Mouse (Mus musculus) embryo, embryonic 10 days (tissue): ENCODE results near the gene Otub1.

Experiments used
- DNase-seq: peaks from one replicate; pipeline ENCODE4 v3.0.0-alpha.2; 2015; ENCODE audit warnings: low spot score

Gene Otub1

DNA sequence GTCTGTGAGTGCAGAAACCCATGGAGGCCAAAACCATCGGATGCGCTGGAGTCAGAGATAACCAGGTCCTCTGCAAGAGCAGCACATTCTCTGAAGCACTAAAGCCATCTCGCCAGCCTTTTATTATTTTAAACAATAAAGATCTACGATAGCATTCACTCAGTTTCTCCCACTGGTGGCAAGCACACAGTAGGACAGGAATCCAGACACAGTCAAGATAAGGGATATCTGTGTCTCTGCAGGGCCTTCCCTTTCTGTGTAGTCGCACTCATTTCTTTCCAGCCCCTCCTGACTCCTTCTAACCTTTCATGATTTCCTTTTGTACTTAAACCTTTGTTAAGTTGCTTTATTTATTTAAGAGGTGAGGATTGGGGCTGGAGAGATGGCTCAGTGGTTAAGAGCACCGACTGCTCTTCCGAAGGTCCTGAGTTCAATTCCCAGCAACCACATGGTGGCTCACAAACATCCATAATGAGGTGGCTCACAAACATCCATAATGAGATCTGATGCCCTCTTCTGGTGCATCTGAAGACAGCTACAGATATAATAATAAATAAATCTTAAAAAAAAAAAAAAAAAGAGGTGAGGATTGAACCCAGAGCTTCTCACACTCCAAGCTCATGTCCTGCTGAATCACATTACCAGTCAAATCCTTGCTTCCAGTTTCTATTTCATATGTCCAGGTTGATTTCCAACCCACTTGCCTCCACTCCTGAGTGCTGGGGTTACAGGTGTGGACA, 4.0 kb upstream of the Otub1 start:
- no peak for DNase-seq

DNA sequence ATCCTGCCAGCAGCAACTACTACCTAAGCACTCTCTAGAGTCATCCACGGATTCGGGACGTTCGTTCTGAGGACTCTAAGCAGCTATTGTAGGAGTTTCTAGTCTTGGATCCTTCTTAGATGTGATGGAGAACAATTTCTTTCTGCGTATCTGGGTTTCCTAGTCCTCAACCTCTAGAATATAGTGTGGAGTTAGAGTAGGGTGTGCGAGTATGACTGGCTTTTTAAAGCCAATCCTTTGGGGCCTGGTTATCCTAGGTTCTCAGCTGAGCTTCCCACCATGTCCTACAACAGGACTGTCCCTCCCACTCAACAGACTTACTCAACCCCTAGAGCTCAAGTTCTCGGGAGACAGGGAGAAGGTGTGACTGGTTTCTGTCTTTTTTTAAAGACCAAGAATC, 790 bp downstream of the Otub1 start:
- DNase-seq = no peak

DNA sequence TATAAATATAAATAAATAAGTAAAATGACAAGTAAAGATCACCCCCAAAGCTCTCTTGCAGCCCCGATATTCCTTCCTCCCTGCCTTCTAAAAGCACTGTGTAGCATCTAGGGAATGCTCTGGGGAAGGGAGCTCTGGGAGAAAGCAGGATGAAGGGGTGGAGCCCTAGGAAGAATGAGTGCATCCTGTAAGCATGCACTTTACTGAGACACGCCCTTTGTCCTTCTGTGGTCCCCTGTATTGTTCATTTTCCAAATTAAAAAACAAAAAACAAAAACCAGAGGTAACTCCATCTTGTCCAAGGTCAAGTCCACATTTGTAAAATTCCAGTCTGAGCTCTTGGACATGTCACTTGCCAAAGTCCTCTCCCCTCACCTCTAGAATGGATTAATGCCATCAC, 1.2 kb downstream of the Otub1 start:
- DNase-seq = no peak

DNA sequence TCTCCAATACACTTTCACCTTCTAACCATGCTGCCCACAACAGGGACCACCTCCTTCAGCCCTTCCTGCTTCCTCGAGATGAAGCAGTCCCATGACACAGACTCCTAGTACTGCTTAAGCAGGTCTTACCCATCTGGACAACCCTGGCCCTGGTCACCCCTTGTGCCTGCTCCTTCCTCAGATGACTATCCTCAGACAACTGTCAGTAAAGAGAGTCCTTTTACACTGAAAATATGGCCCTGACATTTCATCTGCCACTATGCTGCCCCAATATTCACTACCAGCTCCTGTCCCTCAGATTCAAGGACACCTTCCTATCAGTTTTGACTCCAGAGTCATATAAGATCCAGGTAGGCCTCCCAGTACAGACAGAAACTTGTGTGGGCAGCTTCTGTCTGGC, 5.7 kb downstream of the Otub1 start:
- no peak for DNase-seq

DNA sequence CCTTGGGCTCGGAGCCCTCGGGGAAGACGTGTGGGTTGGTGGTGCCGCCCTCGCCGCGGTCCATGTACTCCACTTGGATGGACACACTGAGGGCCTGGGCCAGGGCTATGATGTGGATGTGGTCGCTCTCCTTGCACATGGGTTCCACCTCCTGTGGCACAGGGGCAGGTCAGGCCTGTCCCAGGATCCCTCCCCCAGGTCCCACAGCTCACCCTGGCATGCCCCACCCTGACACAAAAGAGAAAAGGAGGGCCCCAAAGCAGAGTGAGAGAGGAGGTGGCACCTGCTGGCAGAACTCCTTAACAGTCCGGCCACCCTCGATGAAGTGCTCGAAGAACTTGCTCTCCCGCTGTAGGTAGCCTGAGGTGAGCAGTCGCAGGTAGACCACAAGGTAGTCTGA, 7.0 kb downstream of the Otub1 start:
- no peak for DNase-seq

DNA sequence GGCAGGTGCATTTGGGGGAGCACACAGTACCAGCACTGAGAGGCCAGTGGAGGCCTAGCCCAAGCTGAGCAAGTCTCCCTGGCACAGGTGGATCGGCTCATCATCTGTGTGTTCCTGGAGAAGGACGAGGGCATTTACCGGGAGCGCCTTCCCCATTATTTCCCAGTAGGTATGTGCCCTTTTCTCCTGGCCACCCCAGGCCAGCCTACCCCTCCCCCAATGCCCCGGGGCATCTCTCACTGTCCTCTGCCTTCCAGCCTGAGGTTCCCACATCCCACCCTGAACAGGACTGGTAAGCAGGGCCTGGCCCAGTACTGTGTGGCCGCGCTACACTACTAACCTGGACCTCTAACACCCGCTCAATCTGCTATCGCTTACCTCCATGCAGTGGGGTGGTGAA, 8.7 kb downstream of the Otub1 start:
- DNase-seq = no peak

DNA sequence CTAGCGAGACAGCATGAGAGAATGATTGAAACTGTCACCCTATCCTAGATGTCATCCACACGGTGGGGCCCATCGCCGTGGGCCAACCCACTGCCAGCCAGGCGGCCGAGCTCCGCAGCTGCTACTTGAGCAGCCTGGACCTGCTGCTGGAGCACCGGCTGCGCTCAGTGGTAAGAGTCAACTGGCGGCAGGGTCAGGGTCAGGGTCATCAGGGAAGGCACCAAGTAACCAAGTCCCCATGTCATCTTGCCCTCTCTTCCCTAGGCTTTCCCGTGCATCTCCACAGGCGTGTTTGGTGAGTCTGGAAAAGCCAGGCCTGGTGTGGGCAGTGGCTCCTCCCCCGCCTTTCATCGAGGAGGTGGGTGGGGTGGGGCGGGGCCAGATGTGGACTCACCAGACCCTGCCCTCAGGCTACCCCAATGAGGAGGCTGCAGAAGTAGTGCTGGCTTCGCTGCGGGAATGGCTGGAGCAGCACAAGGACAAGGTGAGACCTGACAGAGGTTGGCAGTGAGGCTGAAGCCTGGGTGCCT, 9.3 kb downstream of the Otub1 start:
- peak; percentile 75 for DNase-seq

DNA sequence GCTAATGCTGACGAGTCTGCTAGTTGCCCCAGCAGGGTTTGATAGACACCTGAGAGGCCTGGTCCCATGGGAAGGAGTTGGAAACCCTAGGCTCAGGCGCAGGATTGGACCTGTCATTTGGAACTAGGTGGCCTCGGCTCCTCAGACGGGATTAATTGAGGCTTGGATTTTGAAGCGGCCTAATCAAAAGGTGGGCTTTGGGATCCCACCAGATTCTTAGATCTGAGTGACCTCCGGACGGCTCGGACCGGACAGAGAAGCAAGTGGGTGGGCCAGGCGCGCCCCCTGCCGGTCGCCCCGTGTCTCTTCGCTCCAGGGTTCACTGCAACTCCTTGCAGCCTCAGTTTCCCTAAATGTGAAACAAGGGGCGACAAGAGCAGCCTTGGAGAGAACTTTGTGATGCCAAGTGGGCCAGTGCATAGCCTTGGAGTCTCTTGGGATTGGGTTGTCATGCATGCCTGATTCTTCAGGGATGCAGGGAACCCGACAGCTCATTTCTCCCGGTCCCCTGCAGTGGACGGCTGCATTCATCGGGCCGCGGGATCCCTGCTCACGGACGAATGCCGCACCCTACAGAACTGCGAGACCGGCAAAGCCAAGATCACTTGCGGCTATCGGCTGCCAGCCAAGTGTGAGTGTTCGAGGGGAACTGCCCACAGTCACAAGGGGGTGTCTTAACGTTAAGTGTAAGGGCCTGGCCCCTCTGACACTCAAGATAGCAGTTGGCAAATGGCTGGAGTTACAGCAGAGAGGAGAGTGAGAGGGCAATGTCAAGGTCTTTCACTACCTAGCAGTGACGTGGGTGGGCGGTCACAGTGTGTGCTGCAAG, 10.0 kb downstream of the Otub1 start:
- DNase-seq = peak; percentile 73

DNA sequence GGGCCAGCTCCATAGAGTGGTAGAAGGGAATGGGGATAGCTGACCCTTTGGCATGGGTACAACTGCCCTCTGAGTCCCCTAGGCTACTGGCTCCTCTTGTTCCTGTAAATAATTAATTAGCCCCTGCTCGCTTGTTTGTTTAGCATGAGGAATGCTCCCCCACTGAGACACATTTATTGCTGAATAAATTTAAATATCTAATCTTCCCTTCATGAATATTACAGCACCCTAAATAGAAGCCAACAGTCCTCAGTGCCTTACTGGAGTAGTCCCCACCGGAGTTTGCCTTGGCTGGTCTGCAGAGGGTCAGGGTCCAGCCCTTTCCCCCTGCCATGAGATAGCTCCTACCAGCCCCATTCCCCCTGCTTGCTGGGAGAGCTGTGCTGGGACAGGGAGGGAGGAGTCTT, 13.6 kb downstream of the Otub1 start:
- DNase-seq = no peak

DNA sequence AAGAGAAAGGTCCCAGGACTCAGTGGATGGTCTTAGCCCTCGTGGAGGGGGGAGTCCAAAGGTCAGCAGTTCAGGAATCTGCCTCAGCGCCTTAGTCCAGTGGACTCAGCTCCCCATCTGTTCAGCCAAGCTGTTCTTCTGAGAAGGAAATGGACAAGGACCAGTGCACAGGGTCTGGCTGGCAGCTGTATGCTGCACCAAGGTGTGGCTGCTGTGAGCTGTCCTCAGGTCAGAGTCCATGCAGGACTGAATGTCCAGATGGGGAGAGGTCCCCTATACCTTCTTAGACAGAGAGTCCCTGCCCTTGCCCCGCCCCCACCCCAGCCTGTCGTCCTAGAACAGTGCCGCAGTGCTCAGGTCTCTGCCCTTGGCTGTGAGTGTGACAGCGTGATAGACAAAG, 14.5 kb downstream of the Otub1 start:
- no peak for DNase-seq

DNA sequence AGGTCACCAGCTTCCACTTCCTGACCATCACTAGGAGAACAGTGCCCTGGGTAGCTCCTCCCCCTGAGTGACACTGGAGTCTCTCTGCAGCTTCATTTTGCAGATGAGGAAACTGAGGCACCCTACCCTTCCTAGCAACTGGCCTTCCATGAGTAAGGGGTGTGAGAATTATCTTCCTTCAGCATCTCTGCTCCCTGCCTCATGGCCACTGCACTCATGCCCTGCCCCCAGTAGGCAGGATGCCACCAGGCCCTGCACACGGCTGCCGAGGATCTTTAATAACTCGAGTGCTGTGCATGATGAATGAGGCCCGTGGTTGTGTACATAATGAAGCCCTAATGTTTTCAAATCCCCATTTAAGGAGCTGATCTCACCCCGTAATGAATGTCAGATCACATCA, 15.1 kb downstream of the Otub1 start:
- DNase-seq = no peak

DNA sequence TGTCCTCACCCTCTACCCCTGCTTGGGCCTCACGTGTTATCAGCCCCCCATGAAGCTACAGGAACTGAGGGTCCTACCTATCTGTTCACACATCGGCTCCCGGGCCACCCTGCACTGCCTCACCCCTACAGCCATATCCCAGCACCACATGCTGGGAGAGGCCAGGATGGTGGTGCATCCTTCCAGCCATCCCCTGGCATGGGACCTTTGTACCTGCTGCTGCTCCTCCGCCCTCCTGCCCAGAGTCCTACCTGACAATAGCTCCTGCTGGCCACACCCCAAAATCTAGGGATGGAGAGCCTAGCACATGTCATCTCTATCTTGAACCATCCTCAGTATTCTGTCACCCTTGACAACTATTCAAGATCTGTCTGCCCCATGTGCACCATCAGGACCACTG, 17.1 kb downstream of the Otub1 start:
- no peak for DNase-seq

DNA sequence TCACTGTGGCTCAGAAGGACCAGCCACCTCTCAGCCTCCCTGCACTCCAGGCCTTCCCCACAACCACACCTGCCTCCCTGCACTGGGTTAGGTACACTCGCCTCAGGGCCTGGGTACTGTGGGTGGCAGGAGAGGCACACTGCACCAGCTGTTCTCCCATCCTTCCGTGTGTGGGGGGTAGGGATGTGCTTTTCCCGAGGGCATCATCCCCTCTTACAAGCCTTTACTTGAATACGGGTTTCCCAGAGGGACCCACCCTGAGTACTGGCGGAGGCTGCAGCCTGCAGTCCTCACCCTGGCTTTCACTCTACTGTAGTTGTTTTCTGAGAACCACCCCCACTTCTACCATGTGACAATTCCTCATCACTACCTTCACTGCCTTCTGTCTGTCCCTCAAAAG, 19.0 kb downstream of the Otub1 start:
- no peak for DNase-seq

DNA sequence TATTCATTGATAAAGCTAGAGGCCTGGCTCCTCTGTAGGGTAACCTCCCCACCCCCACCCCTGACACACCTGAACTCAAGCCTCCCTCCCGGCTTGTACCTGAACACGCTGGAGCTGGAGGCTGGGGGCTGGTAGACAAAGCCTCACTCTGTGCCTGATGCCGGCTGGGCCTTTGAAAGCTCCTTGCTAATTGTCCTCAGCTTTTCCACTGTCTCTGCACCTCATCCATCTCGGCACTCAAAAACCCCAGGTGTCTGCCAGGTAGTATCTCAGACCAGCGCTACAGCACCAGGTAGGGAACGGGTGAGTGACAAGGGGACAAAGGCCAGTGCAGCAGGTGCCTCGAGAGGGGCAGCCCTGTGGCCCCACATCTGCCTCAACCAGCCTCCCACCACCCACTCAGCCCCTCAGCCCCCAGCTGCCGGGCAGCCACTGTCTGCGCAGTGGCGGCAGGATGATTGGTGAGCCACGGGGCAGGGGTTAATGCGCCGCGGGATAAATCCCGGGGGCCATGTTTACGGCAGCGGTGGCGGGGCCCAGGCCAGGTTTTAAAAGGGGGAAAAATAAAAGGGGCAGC, 20.3 kb downstream of the Otub1 start:
- DNase-seq = peak; percentile 74

DNA sequence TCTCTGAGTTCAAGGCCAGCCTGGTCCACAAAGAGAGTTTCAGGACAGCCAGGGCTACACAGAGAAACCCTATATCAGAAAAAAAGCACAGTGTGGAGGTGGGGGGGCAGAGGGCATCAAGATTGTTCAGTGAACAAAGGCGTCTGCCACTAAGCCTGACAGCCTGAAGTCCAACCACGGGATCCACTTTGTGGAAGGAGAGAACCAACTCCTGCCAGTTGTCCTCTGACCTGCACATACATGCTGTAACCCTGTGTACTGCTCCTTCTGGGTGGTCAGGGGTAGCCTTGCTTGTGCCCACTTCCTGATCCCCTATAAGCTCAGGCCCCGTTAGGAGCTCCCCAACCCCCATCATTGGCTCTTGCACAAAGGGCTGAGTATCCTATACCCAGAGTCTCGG, 21.1 kb downstream of the Otub1 start:
- DNase-seq = no peak

DNA sequence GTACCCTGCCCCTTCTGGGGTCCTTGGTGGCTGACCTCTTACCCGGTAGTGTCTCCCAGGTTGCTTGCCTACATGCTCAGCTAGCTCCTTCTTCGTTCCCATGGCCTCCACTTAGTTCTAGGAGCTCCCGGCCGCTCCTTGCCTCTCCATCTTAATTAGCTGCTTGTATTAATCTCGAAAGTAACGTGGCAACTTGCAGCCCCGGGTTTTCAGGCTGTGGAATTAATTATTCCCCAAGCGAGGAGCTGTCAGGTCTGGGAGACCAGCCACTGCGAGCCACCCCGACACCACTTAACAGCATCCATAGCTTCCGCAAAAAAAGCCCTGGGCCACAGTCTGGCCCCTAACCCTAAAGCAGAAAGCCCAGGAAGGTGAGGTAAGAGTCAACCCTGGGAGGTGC, 22.7 kb downstream of the Otub1 start:
- no peak for DNase-seq

DNA sequence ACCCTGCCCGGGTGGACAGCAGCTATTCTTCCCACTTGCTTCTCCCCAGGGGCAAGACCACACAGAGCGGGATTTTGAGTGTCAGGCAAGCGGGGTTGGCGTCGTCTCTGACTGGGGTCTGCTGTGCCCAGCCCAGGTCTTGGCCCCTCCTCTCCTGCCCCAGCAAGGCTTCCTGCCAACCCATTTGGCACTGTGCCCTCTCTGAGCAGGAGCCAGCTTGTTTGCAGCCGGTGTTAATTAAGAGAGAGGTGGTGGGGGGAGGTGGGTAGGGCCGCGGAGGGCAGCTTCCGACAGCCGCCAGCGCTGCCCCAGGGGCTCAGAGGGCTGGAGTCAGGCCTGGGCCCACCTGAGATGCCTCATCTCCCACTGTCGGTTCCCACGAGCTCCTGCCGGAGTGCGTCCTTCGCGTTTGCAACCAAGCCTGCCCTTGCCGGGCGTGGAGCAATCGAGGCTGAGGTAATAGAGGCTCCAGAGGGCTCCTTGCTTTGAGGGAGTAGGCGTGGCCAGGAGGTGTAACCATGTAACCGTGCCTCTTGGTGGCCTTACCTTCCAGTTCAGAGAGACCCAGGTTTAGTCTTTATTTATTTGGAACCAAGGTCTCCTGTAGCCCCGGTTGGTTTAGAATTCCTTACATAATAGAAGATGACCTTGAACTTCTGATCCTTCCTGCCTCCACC, 23.7 kb downstream of the Otub1 start:
- DNase-seq = no peak

DNA sequence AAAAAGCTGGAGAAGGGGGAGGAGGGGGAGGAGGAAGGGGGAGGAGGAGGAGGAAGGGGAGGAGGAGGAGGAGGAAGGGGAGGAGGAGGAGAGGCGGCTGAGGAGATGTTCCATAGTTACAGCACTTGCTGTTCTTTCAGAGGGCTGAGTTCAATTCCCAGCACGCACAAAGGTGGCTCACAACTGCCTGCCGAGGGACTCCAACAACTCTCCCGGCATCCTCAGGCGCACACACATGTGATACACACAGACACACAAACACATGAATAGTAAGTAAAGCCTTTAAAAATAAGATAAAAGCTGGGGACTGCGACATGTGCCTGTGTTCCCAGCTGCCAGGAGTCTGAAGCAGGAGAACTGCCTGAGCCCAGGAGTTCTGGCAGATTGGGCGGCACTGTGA, 24.6 kb downstream of the Otub1 start:
- DNase-seq = no peak

DNA sequence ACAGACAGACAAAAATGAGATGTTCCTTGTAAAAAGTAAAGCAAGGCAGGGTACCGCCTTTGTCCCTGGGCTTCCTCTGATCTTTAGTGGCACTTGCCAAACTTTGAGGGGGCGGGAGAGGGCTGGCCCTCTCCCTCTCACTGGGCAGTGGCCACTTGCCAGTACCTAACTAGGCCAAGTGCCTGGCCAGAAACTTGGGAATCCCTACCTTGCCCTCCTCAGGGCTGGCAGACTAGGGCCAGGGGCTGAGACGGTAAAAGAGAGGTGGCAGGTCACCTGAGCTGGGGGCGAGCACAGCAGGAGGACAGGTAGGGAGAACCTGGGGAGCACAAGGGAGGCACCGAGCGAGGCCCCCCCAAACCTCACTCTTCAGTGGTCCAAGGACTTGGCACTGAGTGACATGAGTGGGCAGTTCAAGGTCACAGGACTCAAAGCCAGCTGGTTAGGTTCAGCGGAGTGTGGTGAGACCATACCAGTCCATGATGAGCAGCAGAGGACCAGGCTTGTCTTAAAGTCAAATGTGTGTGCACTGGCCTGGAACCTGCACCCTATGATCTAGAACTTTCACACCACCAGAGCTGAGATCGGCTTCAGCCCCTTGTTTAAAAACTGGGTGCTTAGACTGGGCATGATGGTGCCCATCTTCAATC, 25.2 kb downstream of the Otub1 start:
- DNase-seq = no peak

DNA sequence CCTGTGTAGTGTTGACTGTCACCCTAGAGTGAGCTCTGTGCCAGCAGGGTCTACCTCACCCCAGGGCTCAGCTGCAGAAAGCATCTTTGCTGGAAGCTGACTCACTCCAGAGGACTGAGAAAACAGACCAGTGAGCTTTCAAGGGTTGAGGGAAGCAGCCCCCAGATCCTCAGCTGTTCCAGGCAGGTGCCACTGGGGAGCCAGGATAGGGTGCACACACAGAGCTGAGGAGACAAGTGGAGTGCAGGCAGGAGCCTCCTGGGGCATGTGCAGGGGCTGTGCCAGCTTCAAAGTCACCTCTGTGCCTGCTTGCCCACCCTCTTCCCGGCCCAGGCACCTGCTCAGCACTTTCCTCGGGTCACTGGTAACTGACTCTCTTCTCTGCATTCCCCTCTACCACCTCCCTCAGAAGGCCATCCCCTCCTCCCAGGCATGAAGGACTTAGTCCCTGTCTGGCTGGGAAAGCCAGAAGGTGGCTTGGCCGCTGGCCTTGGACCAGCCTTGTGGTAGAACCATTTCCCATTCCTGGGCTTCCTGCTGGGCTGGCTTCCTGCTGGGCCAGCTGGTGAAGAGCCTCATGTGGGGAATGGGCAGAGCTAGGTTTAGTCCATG, 27.2 kb downstream of the Otub1 start:
- DNase-seq = no peak

DNA sequence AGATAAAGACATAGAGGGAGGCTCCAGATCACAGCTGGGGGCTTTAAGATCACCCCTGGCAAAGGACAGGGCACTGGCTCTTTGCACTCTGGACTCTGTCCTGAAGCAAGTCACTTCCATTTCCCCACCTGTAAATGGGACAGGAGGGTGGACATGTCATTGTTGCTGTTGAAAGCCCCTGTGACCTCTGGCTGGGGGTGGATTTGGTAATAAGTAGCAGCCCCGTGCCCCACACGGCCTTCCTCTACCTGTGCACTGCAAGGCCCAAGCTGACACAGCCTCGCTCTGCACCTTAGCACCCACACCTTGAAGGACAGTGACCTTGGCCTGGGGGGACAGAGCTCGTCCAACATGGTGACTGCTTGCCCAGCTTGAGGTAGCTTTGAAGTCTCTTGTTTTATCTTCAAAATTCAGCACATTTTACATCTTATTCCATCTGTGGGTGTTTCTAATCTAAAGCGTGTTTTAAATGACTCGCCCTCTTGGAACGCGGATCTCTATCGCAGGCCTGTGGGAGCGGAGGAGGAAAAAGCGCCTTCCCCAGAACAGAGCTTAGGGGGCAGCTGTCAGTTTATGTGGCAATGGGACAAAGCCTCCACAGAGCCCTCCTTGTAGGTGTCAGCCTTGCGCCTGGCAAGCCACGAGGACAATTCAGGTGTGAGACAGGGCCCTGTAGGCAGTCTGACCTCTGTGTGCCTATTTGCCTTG, 28.2 kb downstream of the Otub1 start:
- no peak for DNase-seq
